Mouse (Mus musculus) ES-Bruce4 (cell line): ENCODE measurements around the gene Abcg4.

ENCODE experiments used
- CTCF ChIP-seq: IDR thresholded peaks from one replicate; pipeline ENCODE4 v1.8.1; 2011; ENCODE audit warnings: low read depth, low read length
- EP300 ChIP-seq: IDR thresholded peaks from 2 replicates; pipeline ENCODE4 v1.6.1; 2011; ENCODE audit warnings: low read depth, low read length; ENCODE audit not compliant: insufficient read depth
- POLR2A ChIP-seq: IDR thresholded peaks from one replicate; pipeline ENCODE4 v1.8.1; 2011; ENCODE audit warnings: low read length; ENCODE audit not compliant: insufficient read depth

GRCm38 (mm10) chr9:44305466-44306079 lies 17.2 kb upstream of the Abcg4 start, which contains the start of gene Hinfp:
- TF ChIP-seq EP300 (peak; percentile 86), CTCF (no peak), POLR2A (peak; percentile 85)
